Mouse (Mus musculus) left cerebral cortex, postnatal 36 days (tissue): ENCODE results near the gene Il23a. TPM values are rescaled to one million over a fixed set of nuclear protein-coding genes. Genes with fewer than 3 reads are reported as not detected.
"Not testable (repeated sequence)": the region's sequence is repeated elsewhere in the genome, so short reads cannot be mapped to it uniquely, and the experiment has no call there.

Experiments
- DNase-seq, 2 experiments: peaks; one replicate each; pipeline ENCODE4 v3.0.0; 2021 to 2022; ENCODE audit warnings: low spot score in 2 of 2, mixed read lengths in 1 of 2
- intact Hi-C: fragments of 180-260 bp; cut with DNase I; formaldehyde crosslinking; loops from one replicate; pipeline ENCODE4 v1.15.1; 2025
- total RNA-seq, 2 experiments: library from RNA; stranded (reverse); gene quantifications; 2 replicates each; pipeline ENCODE4 v1.2.3; 2021

Il23a gene
- total RNA-seq = under 1 TPM; 0.27 to 0.29 TPM

- intact Hi-C loops = no loop called here
- no peak for DNase-seq
These were observed at the start of gene Il23a for GRCm38 (mm10) chr10:128298702-128299171. Gene Il23a (minus strand): TSS chr10:128298752.

GRCm38 (mm10) chr10:128347541-128347940, 49.0 kb upstream of the Il23a start:
- DNase-seq = no peak
- intact Hi-C loops = no loop called here

- intact Hi-C loops = no loop called here
These were observed 46.2 kb upstream of the Il23a start for GRCm38 (mm10) chr10:128344568-128345275.

GRCm38 (mm10) chr10:128343436-128343835, 44.9 kb upstream of the Il23a start:
- intact Hi-C loops = no loop called here
- no peak for DNase-seq

More at GRCm38 (mm10) chr10:128344568-128345275, 46.2 kb upstream of the Il23a start:
- peak; percentile 56 to 60 for DNase-seq

- DNase-seq = no peak
- intact Hi-C loops = no loop called here
These were observed 41.7 kb upstream of the Il23a start for GRCm38 (mm10) chr10:128340257-128340656.

GRCm38 (mm10) chr10:128338948-128339347, 40.4 kb upstream of the Il23a start:
- DNase-seq = no peak
- intact Hi-C loops = loop anchor here (10.0 kb wide), 1 partner anchor 116 kb away; the partner anchor contains the start of gene Smarcc2

GRCm38 (mm10) chr10:128338415-128338814, 39.9 kb upstream of the Il23a start:
- intact Hi-C loops = loop anchor here (10.0 kb wide), 1 partner anchor 116 kb away; the partner anchor contains the start of gene Smarcc2

GRCm38 (mm10) chr10:128337306-128338181, 39.0 kb upstream of the Il23a start, which contains the start of gene Cs:
Gene Cs (plus strand): TSS chr10:128337734.
- DNase-seq = peak; percentile 94 to 95
- intact Hi-C loops = loop anchor here (10.0 kb wide), 1 partner anchor 117 kb away; the partner anchor contains the start of gene Smarcc2

More at GRCm38 (mm10) chr10:128338415-128338814, 39.9 kb upstream of the Il23a start:
- DNase-seq = no peak

- intact Hi-C loops = loop anchor here (10.0 kb wide), 1 partner anchor 118 kb away; the partner anchor contains the start of gene Smarcc2
- DNase-seq = no peak
These were observed 38.0 kb upstream of the Il23a start for GRCm38 (mm10) chr10:128336597-128336996.

- DNase-seq = no peak
- intact Hi-C loops = loop anchor here (10.0 kb wide), 1 partner anchor 119 kb away; the partner anchor contains the start of gene Smarcc2
These were observed 37.6 kb upstream of the Il23a start for GRCm38 (mm10) chr10:128336195-128336594.

GRCm38 (mm10) chr10:128335582-128335981, 37.0 kb upstream of the Il23a start:
- intact Hi-C loops = loop anchor here (10.0 kb wide), 1 partner anchor 119 kb away; the partner anchor contains the start of gene Smarcc2

GRCm38 (mm10) chr10:128332358-128333249, 34.1 kb upstream of the Il23a start:
- not testable (repeated sequence) for DNase-seq
- intact Hi-C loops = loop anchor here (10.0 kb wide), 1 partner anchor 122 kb away; the partner anchor contains the start of gene Smarcc2

More at GRCm38 (mm10) chr10:128335582-128335981, 37.0 kb upstream of the Il23a start:
- peak in 1 of 2 experiments; percentile 60 for DNase-seq

GRCm38 (mm10) chr10:128327610-128328009, 29.1 kb upstream of the Il23a start:
- intact Hi-C loops = no loop called here
- DNase-seq = no peak

- intact Hi-C loops = no loop called here
- DNase-seq = no peak
These were observed 28.3 kb upstream of the Il23a start for GRCm38 (mm10) chr10:128326825-128327224.

GRCm38 (mm10) chr10:128323516-128323915, 25.0 kb upstream of the Il23a start:
- DNase-seq = no peak
- intact Hi-C loops = no loop called here

- peak; percentile 85 to 88 for DNase-seq
- intact Hi-C loops = no loop called here
These were observed 23.9 kb upstream of the Il23a start, which contains the start of gene Cnpy2 for GRCm38 (mm10) chr10:128322141-128323108. Gene Cnpy2 (plus strand): TSS chr10:128322459.

GRCm38 (mm10) chr10:128321641-128322040, 23.1 kb upstream of the Il23a start:
- intact Hi-C loops = no loop called here
- no peak for DNase-seq
